Mouse (Mus musculus): ENCODE measurements around the gene Glod4.

Glod4 gene

DNA sequence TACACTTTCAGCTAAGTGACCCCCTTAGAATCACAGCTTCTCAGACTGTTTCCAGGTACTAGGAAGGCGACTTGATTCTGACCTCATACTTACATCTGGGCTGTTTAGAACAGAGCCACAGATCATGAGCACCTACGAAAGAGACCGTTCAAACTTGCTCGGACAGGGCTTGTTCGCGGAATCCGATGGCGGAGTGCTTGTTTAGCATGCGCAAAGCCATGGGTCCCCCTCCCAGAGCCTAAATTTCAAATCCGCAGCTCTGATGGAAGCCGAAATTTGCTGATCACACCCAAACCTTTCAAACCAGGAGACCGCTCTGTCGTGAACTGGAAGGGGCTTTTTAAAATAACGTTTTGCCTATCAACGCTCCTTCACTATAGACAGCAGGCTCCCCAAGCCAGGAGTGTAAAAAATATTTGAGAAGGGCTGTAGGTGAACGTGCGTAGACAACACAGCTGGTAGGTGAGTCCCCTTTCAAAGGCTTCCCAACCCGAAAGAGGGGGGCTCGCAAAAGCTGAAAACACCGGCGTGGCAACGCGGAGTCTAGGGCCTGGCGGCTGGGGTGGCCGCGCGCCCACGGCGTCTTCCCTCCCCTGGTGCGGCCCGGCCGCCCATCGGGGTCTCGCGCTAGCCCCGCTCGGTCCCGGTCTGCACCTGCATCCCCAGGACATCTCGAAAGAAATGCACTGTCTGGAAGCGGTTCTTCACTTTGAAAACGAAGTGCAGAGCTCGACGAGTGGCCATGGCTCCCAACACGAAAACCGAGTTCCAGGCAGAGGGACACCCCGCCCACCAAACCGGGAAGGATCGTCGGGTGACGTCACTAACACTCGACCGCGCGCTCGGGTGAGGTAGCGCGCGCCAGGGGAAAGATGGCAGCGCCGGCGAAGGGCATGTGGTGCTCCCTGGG lies at the start of gene Glod4, which contains the start of gene Mrm3:
Gene Glod4, minus strand, starts transcription at position 825 of the 910 bp plus-strand sequence.
Gene Mrm3, plus strand, starts transcription at position 815 of the 910 bp plus-strand sequence.
- DNase-seq (ENCODE audit: low read depth in 1 of 2, low spot score in 2 of 2) = peak; percentile 65 to 86

- no peak for DNase-seq (ENCODE audit: low read depth in 1 of 2, low spot score in 2 of 2)
Observed at GRCm38 (mm10) chr11:76292831-76293230, 49.3 kb upstream of the Glod4 start.

DNA sequence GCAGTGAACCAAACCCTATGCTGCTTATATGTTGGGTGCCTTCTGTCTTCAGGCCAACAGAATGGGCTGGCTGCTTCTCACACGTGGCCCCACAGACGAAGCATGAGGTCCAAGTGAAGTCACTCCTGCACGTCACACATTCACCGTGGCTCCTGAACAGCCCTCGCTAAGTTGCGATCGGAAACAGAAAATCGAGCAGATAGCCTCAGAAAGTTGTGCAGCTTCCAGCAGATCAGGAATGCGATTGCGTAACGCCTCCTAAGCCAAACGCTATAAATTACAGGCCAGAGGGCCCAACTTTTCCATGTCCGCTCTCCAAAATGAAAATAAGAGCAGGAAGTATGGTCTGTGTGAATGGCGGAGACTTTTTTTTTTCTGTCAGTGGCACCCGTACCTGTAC lies 48.9 kb upstream of the Glod4 start:
- no peak for DNase-seq (ENCODE audit: low read depth in 1 of 2, low spot score in 2 of 2)

GRCm38 (mm10) chr11:76291960-76292359 lies 48.4 kb upstream of the Glod4 start:
- no peak for DNase-seq (ENCODE audit: low read depth in 1 of 2, low spot score in 2 of 2)

GRCm38 (mm10) chr11:76290367-76290766 lies 46.8 kb upstream of the Glod4 start:
- no peak for DNase-seq (ENCODE audit: low read depth in 1 of 2, low spot score in 2 of 2)

DNA sequence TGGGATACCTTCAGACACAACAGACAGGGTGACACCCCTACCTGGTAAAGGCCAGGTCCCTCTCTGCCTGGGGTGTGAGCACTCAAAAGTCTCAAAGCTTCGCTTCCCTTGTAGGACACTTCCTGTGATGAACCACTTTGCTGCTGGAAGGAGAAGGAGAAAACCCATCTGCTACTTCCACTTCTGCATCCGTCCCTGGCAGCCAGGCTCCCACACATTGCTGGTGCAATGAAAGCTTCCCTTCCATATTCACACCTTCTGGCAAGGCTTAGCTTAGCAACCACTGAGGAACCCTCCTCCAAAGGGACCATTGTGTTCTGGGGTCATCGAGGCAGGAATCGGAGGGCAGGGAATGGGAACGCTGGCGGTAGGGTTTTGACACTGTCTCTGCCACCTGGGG lies 45.1 kb upstream of the Glod4 start:
- DNase-seq (ENCODE audit: low read depth in 1 of 2, low spot score in 2 of 2) = peak; percentile 4 to 13

GRCm38 (mm10) chr11:76287301-76287700 lies 43.8 kb upstream of the Glod4 start:
- DNase-seq (ENCODE audit: low read depth in 1 of 2, low spot score in 2 of 2) = no peak

DNA sequence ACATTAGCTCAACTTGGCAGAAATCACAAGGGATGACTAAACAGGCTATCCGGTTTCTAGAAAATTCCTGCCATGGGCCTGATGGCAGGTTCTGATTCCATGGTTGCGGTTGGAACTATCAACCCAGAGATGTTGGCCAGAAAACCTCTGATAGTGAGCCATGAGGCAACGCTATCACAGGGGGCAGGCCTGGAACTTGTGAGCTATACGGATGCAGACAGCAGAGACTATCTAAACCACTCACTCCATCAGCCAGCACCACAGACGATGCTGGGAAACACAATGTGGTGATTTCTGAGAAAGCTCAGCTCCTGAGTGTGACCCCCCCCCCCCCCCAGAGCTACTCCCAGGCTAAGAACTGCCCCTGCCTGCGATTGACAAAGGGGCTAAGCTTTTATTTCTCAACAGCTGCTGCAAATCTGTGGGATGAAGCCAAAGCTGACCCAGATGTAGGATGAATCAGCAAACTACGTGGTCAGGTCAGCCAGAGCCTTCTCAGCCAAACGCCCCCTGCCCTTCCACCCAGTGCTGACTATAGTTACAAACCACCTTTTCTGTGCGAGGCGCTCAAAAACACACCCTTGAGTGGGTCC lies 43.1 kb upstream of the Glod4 start:
- DNase-seq (ENCODE audit: low read depth in 1 of 2, low spot score in 2 of 2) = no peak

GRCm38 (mm10) chr11:76285431-76286075 lies 42.0 kb upstream of the Glod4 start:
- no peak for DNase-seq (ENCODE audit: low read depth in 1 of 2, low spot score in 2 of 2)

DNA sequence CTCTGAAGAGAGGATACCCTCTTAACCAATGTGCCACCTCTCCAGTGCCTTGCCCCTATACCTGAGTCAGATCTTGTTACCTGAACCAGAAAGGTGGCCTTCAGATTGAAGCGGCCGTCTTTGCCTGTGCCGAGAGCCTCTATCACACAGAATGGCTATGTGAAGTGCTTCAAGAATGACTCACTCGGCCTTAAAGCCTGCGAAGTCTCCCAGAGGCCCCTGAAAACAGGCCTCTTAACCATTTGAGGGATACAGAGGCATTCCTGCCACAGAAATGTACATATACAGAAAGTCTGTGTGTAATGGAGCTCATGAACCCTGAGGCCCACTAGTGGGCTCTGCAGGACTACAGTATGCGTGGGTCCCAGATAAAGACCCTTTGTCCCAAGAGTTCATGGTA lies 40.3 kb upstream of the Glod4 start:
- DNase-seq (ENCODE audit: low read depth in 1 of 2, low spot score in 2 of 2) = no peak

DNA sequence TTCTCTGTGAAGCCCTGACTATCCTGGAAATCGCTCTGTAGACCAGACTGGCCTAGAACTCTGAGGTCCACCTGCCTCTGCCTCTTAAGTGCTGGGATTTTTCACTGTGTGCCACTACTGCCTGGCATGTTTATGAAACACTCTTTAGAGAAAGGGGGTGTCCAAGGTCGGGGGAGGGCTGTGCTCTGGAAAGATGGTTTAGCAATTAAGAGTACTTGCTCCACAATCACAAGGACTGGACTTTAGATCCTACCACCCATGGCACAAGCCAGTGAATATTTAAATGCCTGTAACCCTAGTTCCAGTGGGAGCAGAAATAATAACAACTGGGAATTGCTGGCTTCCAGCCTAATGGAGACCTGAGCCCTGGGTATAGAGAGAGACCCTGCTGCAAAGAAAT lies 36.4 kb upstream of the Glod4 start:
- DNase-seq (ENCODE audit: low read depth in 1 of 2, low spot score in 2 of 2) = no peak

GRCm38 (mm10) chr11:76278960-76279852 lies 35.7 kb upstream of the Glod4 start:
- DNase-seq (ENCODE audit: low read depth in 1 of 2, low spot score in 2 of 2) = no peak

DNA sequence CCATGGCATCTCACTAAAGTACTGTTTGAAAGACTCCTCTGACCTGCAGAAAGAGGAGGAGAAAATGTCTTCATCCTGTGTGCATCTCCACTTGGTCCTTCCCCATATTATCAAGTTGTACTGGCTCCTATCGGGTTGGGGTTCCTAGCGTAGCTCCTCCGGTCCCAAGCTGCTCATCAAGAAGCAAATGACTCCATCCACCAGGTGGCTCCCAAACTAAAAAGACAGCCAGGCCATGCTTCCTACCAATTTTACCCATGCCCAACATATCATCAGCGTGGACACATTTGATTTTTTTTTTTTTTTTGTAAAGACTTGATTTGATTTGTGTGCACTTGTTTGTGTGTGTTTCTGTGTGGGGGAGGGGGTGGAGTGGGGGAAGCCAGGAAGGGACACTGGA lies 28.9 kb upstream of the Glod4 start:
- DNase-seq (ENCODE audit: low read depth in 1 of 2, low spot score in 2 of 2) = no peak

GRCm38 (mm10) chr11:76268521-76269065 lies 25.1 kb upstream of the Glod4 start:
- no peak for DNase-seq (ENCODE audit: low read depth in 1 of 2, low spot score in 2 of 2)

- DNase-seq (ENCODE audit: low read depth in 1 of 2, low spot score in 2 of 2) = no peak
Observed at GRCm38 (mm10) chr11:76268001-76268459, 24.5 kb upstream of the Glod4 start.

DNA sequence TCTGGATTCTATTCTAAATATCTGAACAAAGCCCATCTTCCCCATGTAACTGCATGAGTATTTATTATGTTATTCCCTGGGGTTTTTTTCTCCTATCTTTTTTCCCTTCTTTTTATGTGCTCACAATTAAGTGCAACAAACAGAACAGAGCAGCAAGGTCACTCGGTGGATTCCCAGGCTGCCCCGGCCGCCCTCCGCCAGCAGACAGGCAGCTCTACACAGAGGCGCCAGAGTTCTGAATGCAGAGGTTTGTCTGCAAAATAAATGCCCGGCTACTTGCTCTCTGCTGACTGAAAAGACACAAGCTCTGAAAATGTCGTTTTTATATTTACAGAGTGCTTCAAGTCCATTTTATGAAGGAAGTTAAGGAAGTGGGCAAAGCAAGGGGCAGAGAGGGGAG lies 24.0 kb upstream of the Glod4 start:
- DNase-seq (ENCODE audit: low read depth in 1 of 2, low spot score in 2 of 2) = no peak

GRCm38 (mm10) chr11:76262611-76263351 lies 19.3 kb upstream of the Glod4 start:
- DNase-seq (ENCODE audit: low read depth in 1 of 2, low spot score in 2 of 2) = no peak

DNA sequence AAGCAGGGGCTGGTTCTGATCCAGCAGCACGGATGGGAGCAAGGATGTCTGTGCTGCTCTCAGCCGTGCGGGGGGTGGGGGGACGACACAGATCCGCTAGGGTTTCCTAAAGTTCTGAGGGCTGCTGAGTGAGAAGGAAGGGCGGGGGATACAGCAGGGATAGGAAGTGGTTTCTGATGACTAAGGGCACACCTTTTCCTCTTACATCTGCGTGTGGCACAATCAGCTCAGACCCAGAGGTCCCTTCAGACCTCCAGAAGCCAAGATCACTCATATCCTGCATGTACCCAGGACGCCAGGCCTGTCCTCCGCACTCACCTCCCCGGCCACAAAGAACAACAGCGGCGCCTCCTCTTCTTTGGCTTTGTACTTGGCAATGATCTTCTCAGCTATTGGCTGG lies 17.7 kb upstream of the Glod4 start:
- DNase-seq (ENCODE audit: low read depth in 1 of 2, low spot score in 2 of 2) = no peak

- DNase-seq (ENCODE audit: low read depth in 1 of 2, low spot score in 2 of 2) = no peak
Observed at GRCm38 (mm10) chr11:76260208-76261050, 16.9 kb upstream of the Glod4 start.
